Mouse (Mus musculus) bone marrow, adult 2 months (tissue): ENCODE data around the gene Ccdc33.

Experiments
- CTCF ChIP-seq: fragments of 200-500 bp; IDR thresholded peaks from 2 replicates; pipeline ENCODE4 v1.5.1; 2011; ENCODE audit warnings: low read length, control low read depth; ENCODE audit not compliant: control insufficient read depth, insufficient read depth
- POLR2A ChIP-seq: fragments of 200-500 bp; IDR thresholded peaks from 2 replicates; pipeline ENCODE4 v1.6.1; 2011; ENCODE audit warnings: low read depth, mild to moderate bottlenecking, control low read depth, low read length, borderline replicate concordance; ENCODE audit not compliant: control insufficient read depth

GRCm38 (mm10) chr9:58130909-58131308, 12.3 kb upstream of the Ccdc33 start:
- TF ChIP-seq CTCF: no peak
- TF ChIP-seq POLR2A: no peak
